ENCODE assay signal across 12 mouse cellular contexts in the genomic region with DNA sequence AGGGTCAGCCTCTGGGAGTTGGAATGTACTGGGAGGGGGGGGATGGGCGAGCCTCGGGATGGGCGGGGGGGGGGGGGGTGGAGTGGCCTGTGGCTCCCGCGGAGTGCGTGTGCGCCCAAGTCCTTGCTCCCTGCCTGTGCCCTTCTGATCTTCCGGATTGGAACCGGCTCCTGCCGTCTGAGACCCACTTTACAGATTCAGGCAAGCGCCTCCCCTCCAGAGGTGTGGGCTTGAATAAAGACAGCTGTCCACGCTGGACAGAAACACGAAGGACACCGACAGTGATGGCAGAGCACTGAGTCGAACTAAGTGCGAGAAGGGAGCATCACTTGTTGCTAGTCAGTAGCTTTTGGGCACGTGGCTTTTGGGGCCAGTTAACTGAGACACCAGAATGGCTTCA.
DNase-seq lines count a peak whose midpoint lies in the region; ATAC-seq lines count a peak whose summit lies in the region.
"Had no signal": no experiment of that assay in that cellular context is flagged by ENCODE, and none has a peak within 500 bp of the region (broad histone marks: within the 10 kb centered on the region; RNA-seq: fewer than 3 reads in every experiment).

No protein-coding gene starts in this region.

- peak overlapping the region; percentile 74 for H3K4me2 ChIP-seq in heart, embryonic 13.5 days
- peak overlapping the region; percentile 40 for H3K4me2 ChIP-seq in embryonic facial prominence, embryonic 11.5 days (ENCODE audit: low read depth, low read length)
- H3K4me2 ChIP-seq in hindbrain, embryonic 15.5 days, result peak overlapping the region; percentile 45
- peak overlapping the region; percentile 35; the same call in 1 of the 2 replicates for H3K4me2 ChIP-seq in midbrain, embryonic 11.5 days
- H3K4me2 ChIP-seq: liver, embryonic 15.5 days had no signal

- H3K36me3 ChIP-seq in heart, embryonic 13.5 days, result no peaks in the 10 kb centered on the region
- H3K36me3 ChIP-seq in embryonic facial prominence, embryonic 11.5 days (replicated peaks; ENCODE audit: control insufficient read depth, insufficient read depth, low read depth, low read length), result no peaks in the 10 kb centered on the region
- H3K36me3 ChIP-seq in hindbrain, embryonic 15.5 days, result no peaks in the 10 kb centered on the region
- H3K36me3 ChIP-seq in midbrain, embryonic 11.5 days (ENCODE audit: control insufficient read depth, insufficient read depth, low read length), result no peaks in the 10 kb centered on the region
- H3K36me3 ChIP-seq: liver, embryonic 15.5 days had no signal

- H3K27ac ChIP-seq in heart, embryonic 13.5 days (replicated peaks), result no peak overlapping the region
- no peak overlapping the region for H3K27ac ChIP-seq in embryonic facial prominence, embryonic 11.5 days (replicated peaks; ENCODE audit: low read depth, low read length)
- H3K27ac ChIP-seq in hindbrain, embryonic 15.5 days (replicated peaks), result no peak overlapping the region
- H3K27ac ChIP-seq in midbrain, embryonic 11.5 days (ENCODE audit: low read depth, low read length), result no peak overlapping the region
- H3K27ac ChIP-seq: liver, embryonic 15.5 days had no signal

- WGBS in heart, embryonic 13.5 days, result 8% methylated on average over 14 of the region's 17 CpGs
- WGBS in embryonic facial prominence, embryonic 11.5 days, result 4% methylated on average over 11 of the region's 17 CpGs
- WGBS in hindbrain, embryonic 15.5 days, result 7% methylated on average over 14 of the region's 17 CpGs
- WGBS in midbrain, embryonic 11.5 days, result 8% methylated on average over 14 of the region's 17 CpGs

- peaks cover 57% of the 10 kb centered on the region for H3K27me3 ChIP-seq in heart, embryonic 13.5 days (replicated peaks)
- H3K27me3 ChIP-seq in embryonic facial prominence, embryonic 11.5 days (ENCODE audit: control insufficient read depth, insufficient read depth, low read length), result peaks cover 24% of the 10 kb centered on the region
- H3K27me3 ChIP-seq in hindbrain, embryonic 15.5 days, result peaks cover 49% of the 10 kb centered on the region
- peaks cover 33% of the 10 kb centered on the region for H3K27me3 ChIP-seq in midbrain, embryonic 11.5 days (ENCODE audit: control insufficient read depth, insufficient read depth, low read length)

- no peak for DNase-seq in heart, postnatal 36 days
- DNase-seq in embryonic facial prominence, embryonic 11.5 days (ENCODE audit: low spot score), result no peak
- no peak for DNase-seq in midbrain, embryonic 11.5 days (ENCODE audit: low spot score, missing footprints)
- no peak for DNase-seq in gastrocnemius, postnatal 36 days
- no peak for DNase-seq in spleen, postnatal 10 days (ENCODE audit: low spot score in 2 of 2)
- no peak for DNase-seq in c-Kit-positive CD71-positive TER-119-positive erythroid progenitor cells, embryonic 14.5 days (ENCODE audit: low spot score)
- DNase-seq: layer of hippocampus, adult 9-11 months; right cerebral cortex, postnatal 4 days had no signal

- no peak for ATAC-seq in heart, embryonic 13.5 days (ENCODE audit: extremely low read depth, insufficient number of reproducible peaks, low FRiP score, low TSS enrichment)
- no peak for ATAC-seq in embryonic facial prominence, embryonic 11.5 days (replicated peaks; ENCODE audit: insufficient number of reproducible peaks, low FRiP score, low TSS enrichment, low read depth)
- no peak for ATAC-seq in hindbrain, embryonic 15.5 days (ENCODE audit: low FRiP score, low read depth)
- no peak for ATAC-seq in midbrain, embryonic 11.5 days (ENCODE audit: low FRiP score)

- peaks cover 12% of the 10 kb centered on the region; the same call in 1 of the 2 replicates for H3K4me1 ChIP-seq in heart, embryonic 13.5 days
- H3K4me1 ChIP-seq in embryonic facial prominence, embryonic 11.5 days (ENCODE audit: control insufficient read depth, insufficient read depth, low read length), result no peaks in the 10 kb centered on the region; the same call in 1 of the 2 replicates
- H3K4me1 ChIP-seq in hindbrain, embryonic 15.5 days (replicated peaks), result peaks cover 10% of the 10 kb centered on the region
- no peaks in the 10 kb centered on the region for H3K4me1 ChIP-seq in midbrain, embryonic 11.5 days (ENCODE audit: control insufficient read depth, insufficient read depth, low read length)
- H3K4me1 ChIP-seq: liver, embryonic 15.5 days had no signal

- H3K4me3 ChIP-seq in heart, embryonic 13.5 days, result peak overlapping the region; percentile 46
- peak overlapping the region; percentile 3; the same call in 1 of the 2 replicates for H3K4me3 ChIP-seq in embryonic facial prominence, embryonic 11.5 days (ENCODE audit: low read depth, low read length)
- no peak overlapping the region for H3K4me3 ChIP-seq in hindbrain, embryonic 15.5 days
- H3K4me3 ChIP-seq in midbrain, embryonic 11.5 days (ENCODE audit: low read depth, low read length), result peak overlapping the region; percentile 6; the same call in 1 of the 2 replicates
- H3K4me3 ChIP-seq: erythroblast, embryonic 14.5 days; liver, embryonic 15.5 days had no signal

- H3K9ac ChIP-seq in heart, embryonic 13.5 days, result peak overlapping the region; percentile 61
- H3K9ac ChIP-seq in embryonic facial prominence, embryonic 11.5 days (replicated peaks; ENCODE audit: low read length), result no peak overlapping the region
- H3K9ac ChIP-seq in hindbrain, embryonic 15.5 days, result no peak overlapping the region
- no peak overlapping the region for H3K9ac ChIP-seq in midbrain, embryonic 11.5 days (ENCODE audit: low read length)
- H3K9ac ChIP-seq: liver, embryonic 15.5 days had no signal

- no peaks in the 10 kb centered on the region for H3K9me3 ChIP-seq in heart, embryonic 13.5 days
- H3K9me3 ChIP-seq in embryonic facial prominence, embryonic 11.5 days (replicated peaks; ENCODE audit: control insufficient read depth, low read length), result no peaks in the 10 kb centered on the region
- no peaks in the 10 kb centered on the region for H3K9me3 ChIP-seq in hindbrain, embryonic 15.5 days
- H3K9me3 ChIP-seq in midbrain, embryonic 11.5 days (ENCODE audit: control insufficient read depth, low read length), result no peaks in the 10 kb centered on the region
- H3K9me3 ChIP-seq: liver, embryonic 15.5 days had no signal

- intact Hi-C loops in heart, postnatal 36 days (cut with DNase I), result no loop called here
- intact Hi-C loops in gastrocnemius, postnatal 36 days (cut with DNase I), result no loop called here
